Mouse (Mus musculus) liver, adult 2 months (tissue): ENCODE results near the gene Crocc. TPM values are rescaled to one million over a fixed set of nuclear protein-coding genes. Genes with fewer than 3 reads are reported as not detected.

Source experiments
- DNase-seq: peaks from one replicate; pipeline ENCODE4 v3.0.0-alpha.2; 2011; ENCODE audit warnings: low read depth, low spot score; ENCODE audit errors: extremely low read depth
- H3K27ac ChIP-seq: fragments of 200-500 bp; replicated peaks from 2 replicates; pipeline ENCODE4 v1.5.1; 2012; ENCODE audit warnings: low read depth, mild to moderate bottlenecking, control low read depth, inconsistent platforms, low read length; ENCODE audit not compliant: insufficient read depth
- H3K27me3 ChIP-seq: fragments of 200-500 bp; 2 replicates; pipeline ENCODE4 v1.6.1; 2012; ENCODE audit warnings: mild to moderate bottlenecking, moderate library complexity, low read length, inconsistent platforms; ENCODE audit not compliant: control insufficient read depth, insufficient read depth
- H3K36me3 ChIP-seq: fragments of 200-500 bp; 2 replicates; pipeline ENCODE4 v1.6.1; 2012; ENCODE audit warnings: low read length, inconsistent platforms; ENCODE audit not compliant: control insufficient read depth, insufficient read depth
- H3K4me1 ChIP-seq: fragments of 200-500 bp; 2 replicates; pipeline ENCODE4 v1.6.1; 2011; ENCODE audit warnings: low read length; ENCODE audit not compliant: control insufficient read depth, insufficient read depth
- H3K4me3 ChIP-seq: fragments of 200-500 bp; 2 replicates; pipeline ENCODE4 v1.5.1; 2011; ENCODE audit warnings: low read depth, mild to moderate bottlenecking, control low read depth, low read length, moderate library complexity; ENCODE audit not compliant: insufficient read depth
- H3K79me2 ChIP-seq: fragments of 200-500 bp; 2 replicates; pipeline ENCODE4 v1.6.1; 2012; ENCODE audit warnings: inconsistent platforms, mild to moderate bottlenecking, low read length, moderate library complexity; ENCODE audit not compliant: control insufficient read depth, insufficient read depth
- H3K9ac ChIP-seq: fragments of 200-500 bp; 2 replicates; pipeline ENCODE4 v1.6.1; 2012; ENCODE audit warnings: low read depth, mild to moderate bottlenecking, control low read depth, inconsistent platforms, low read length
- CTCF ChIP-seq: fragments of 200-500 bp; IDR thresholded peaks from 2 replicates; pipeline ENCODE4 v1.5.1; 2011; ENCODE audit warnings: low read depth, low read length, control low read depth
- POLR2A ChIP-seq: fragments of 200-500 bp; IDR thresholded peaks from 2 replicates; pipeline ENCODE4 v1.6.1; 2011; ENCODE audit warnings: low read length, control low read depth; ENCODE audit not compliant: insufficient read depth; ENCODE audit errors: extremely low read depth
- WGBS: fragments of 180-500 bp; shearing (Covaris S2); methylation state at CpG from one replicate; pipeline ENCODE4 v1.1.7; 2018; 5-methylcytosine and 5-hydroxymethylcytosine counted together
- polyA plus RNA-seq: library from polyadenylated mRNA; depleted of rRNA; stranded (reverse); fragments of >200 nt; gene quantifications from 2 replicates; pipeline ENCODE4 v1.2.3, GENCODE M21; 2012
- total RNA-seq: library from RNA; depleted of rRNA; stranded (reverse); fragments of >200 nt; gene quantifications from 2 replicates; pipeline ENCODE4 v1.2.3, GENCODE M21; 2014

Gene Crocc
- total and polyA plus RNA-seq, 2 experiments, result 0.74 to 1.7 TPM

DNA sequence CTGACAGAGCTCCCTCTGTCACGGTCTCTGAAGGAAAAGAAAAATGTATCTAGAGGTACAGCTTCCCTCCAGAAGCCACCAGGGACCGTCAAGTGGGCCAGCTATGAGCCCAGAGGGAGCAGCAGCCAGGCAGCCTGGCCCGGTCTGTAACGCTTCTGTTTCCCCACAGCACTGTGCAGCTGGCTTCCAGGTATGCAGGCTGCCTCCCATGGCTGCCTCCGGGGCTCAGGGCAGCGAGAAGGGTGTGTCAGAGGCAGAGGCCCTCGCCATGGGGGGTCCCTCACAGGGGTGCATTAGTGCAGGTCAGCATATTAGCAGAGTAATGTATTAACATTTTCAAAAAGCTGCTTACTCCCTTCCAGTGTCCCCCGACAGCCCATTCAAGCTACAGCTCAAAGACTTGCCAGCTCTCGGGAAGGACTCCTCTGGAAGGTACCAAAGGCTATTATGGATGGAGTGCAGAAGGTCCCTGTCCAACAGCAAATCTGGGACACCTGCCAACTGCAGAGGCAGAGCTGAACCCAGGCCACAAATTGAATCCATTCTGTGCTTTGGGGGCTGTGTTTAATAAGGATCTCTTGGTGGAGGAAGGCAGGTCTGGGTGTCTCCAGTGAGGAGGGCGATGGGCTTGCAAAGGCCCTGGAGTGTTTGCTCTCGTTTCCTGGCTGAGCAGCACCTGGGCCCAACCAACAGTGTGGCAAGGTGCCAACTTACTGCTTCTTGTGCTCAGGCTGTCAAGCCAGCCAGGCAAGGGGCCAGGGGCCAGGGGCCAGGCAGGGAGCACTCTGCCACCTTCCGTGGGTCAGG is 6.6 kb upstream of the Crocc start:
- Histone ChIP-seq H3K27ac (no peak overlapping the region), H3K27me3 (no peaks in the 10 kb centered on the region), H3K9ac (no peak overlapping the region), H3K4me3 (no peak overlapping the region), H3K36me3 (peaks cover 7% of the 10 kb centered on the region; the same call in 1 of the 2 replicates), H3K79me2 (no peaks in the 10 kb centered on the region), H3K4me1 (no peaks in the 10 kb centered on the region; the same call in 1 of the 2 replicates)
- TF ChIP-seq POLR2A (no peak), CTCF (no peak)
- DNase-seq, result peak; percentile 58
- WGBS, result 62% methylated on average over 12 of the region's 12 CpGs

DNA sequence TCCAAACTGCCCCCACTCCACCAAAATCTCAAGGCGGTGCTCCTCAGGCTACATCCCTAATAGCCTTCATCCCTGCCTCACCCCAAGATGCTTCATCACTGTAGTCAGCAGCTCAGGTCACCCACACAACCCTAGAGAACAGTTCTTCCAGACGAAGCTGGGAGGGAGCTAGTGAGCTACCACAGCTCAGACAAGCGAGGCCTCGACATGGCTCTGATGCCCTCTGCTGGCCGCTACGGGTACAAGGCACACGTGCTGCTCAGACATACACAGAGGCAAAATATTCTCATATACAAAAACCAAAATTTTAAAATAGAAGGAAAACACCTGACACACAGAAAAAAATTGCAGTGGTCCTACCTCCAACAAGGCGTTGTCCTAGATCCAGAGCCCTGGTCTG is 4.8 kb upstream of the Crocc start:
- H3K27me3 ChIP-seq, result no peaks in the 10 kb centered on the region
- peaks cover 1% of the 10 kb centered on the region for H3K4me1 ChIP-seq
- no peak overlapping the region for H3K4me3 ChIP-seq
- no peak for TF ChIP-seq POLR2A
- peak; percentile 99 for TF ChIP-seq CTCF
- H3K27ac ChIP-seq, result no peak overlapping the region
- no peak overlapping the region for H3K9ac ChIP-seq
- no peaks in the 10 kb centered on the region for H3K79me2 ChIP-seq
- peaks cover 7% of the 10 kb centered on the region; the same call in 1 of the 2 replicates for H3K36me3 ChIP-seq
- peak; percentile 72 for DNase-seq
- 12% methylated on average over 8 of the region's 8 CpGs for WGBS

GRCm38 (mm10) chr4:141064104-141064659 is 3.8 kb upstream of the Crocc start:
- Histone ChIP-seq H3K36me3 (peaks cover 7% of the 10 kb centered on the region; the same call in 1 of the 2 replicates), H3K79me2 (no peaks in the 10 kb centered on the region), H3K4me1 (peaks cover 1% of the 10 kb centered on the region), H3K27me3 (no peaks in the 10 kb centered on the region), H3K9ac (no peak overlapping the region), H3K27ac (no peak overlapping the region), H3K4me3 (no peak overlapping the region)
- 90% methylated on average over 4 of the region's 4 CpGs for WGBS
- TF ChIP-seq CTCF, result no peak
- TF ChIP-seq POLR2A, result no peak
- DNase-seq, result no peak

DNA sequence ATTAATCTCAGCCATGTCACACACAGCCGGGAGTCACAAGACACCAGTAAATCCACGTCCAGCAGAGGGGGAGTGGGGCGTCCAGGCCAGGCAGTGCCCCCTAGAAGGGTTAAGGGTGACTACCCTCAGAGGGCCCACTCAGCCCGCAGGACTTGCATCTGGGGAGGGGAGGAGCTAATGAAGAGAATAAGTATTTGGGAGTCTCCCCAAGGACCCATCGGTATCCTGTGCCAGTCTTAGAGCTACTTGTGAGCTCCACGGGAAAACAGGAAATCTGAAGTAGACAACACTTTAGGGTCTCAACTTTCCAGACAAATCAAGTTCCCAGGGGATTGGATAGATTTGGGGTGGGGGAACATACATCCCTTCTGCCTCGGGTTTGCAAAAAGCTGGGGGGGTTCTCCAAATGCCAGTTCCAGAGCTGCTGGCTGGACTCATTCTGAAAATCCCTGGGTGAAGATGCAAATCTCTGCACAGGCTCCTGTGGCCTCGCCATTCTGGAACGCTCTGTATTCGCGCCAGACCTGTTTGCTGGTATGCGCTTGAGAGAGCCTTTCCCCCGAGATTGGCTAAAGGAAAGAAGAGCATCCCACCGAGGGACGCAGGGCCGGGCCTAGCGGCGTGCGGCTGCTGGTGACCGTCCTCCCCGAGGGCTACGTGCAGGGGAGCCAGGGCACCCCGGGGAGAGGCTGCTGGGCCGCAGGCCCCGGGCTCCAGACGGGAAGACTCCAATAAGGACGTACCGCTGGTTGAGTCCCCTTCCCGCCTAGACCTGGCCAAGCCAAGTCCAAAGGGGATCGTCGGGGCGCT is 529 bp downstream of the Crocc start:
- no peak for DNase-seq
- TF ChIP-seq POLR2A (no peak), CTCF (no peak)
- no peaks in the 10 kb centered on the region for H3K27me3 ChIP-seq
- 12% methylated on average over 32 of the region's 32 CpGs for WGBS
- peak overlapping the region; percentile 28; the same call in 1 of the 2 replicates for H3K27ac ChIP-seq
- H3K36me3 ChIP-seq, result no peaks in the 10 kb centered on the region
- H3K4me1 ChIP-seq, result peaks cover 1% of the 10 kb centered on the region; the same call in 1 of the 2 replicates
- H3K4me3 ChIP-seq, result peak overlapping the region; percentile 73
- H3K9ac ChIP-seq, result peak overlapping the region; percentile 78
- no peaks in the 10 kb centered on the region for H3K79me2 ChIP-seq

- 77% methylated on average over 9 of the region's 9 CpGs for WGBS
- Histone ChIP-seq H3K4me3 (no peak overlapping the region), H3K27ac (no peak overlapping the region), H3K4me1 (peaks cover 1% of the 10 kb centered on the region; the same call in 1 of the 2 replicates), H3K79me2 (no peaks in the 10 kb centered on the region), H3K27me3 (no peaks in the 10 kb centered on the region), H3K9ac (no peak overlapping the region), H3K36me3 (no peaks in the 10 kb centered on the region)
- TF ChIP-seq POLR2A (no peak), CTCF (no peak)
- DNase-seq, result no peak
Measured at GRCm38 (mm10) chr4:141058835-141059234, 1.5 kb downstream of the Crocc start.

DNA sequence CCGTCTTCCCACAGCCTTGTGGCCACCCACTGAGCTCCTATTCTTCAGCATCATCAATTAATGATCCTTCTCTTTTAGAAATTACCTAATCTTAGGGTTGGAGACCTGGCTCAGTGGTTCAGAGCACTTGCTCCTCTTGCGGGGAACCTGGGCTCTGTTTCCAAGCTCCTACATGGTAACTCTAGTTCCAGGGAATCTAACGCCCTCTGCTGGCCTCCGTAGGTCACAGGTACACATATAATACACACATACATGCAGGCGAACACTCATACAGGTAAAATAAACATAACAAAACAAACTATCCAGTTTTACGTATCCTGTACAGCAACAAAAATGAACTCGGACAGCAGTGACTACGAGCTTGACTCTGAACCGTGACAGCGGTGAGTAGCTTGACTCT is 3.4 kb downstream of the Crocc start:
- Histone ChIP-seq H3K36me3 (no peaks in the 10 kb centered on the region), H3K4me1 (peaks cover 1% of the 10 kb centered on the region; the same call in 1 of the 2 replicates), H3K27ac (no peak overlapping the region), H3K27me3 (no peaks in the 10 kb centered on the region), H3K79me2 (no peaks in the 10 kb centered on the region), H3K9ac (no peak overlapping the region), H3K4me3 (no peak overlapping the region)
- TF ChIP-seq CTCF (no peak), POLR2A (no peak)
- WGBS, result 98% methylated on average over 10 of the region's 10 CpGs
- DNase-seq, result no peak
